In genomic region chr10:13271716-13272115, GRCm38 (mm10) we compare ENCODE assay signal across 20 mouse cellular contexts.
DNase-seq lines count a peak whose midpoint lies in the region; ATAC-seq and TF ChIP-seq lines count a peak whose summit lies in the region.
"Had no signal": no experiment of that assay in that cellular context is flagged by ENCODE, and none has a peak within 500 bp of the region (broad histone marks: within the 10 kb centered on the region; RNA-seq: fewer than 3 reads in every experiment).

No protein-coding gene starts in this region.

- peaks cover 44% of the 10 kb centered on the region for H3K4me1 ChIP-seq in heart, embryonic 13.5 days
- peaks cover 3% of the 10 kb centered on the region; the same call in 1 of the 2 replicates for H3K4me1 ChIP-seq in lung, postnatal 0 days (ENCODE audit: insufficient read depth, low read depth, low read length)
- 0 out of 2 replicates have a peak, but pooled peaks cover 2% of the 10 kb centered on the region for H3K4me1 ChIP-seq in limb, embryonic 13.5 days
- H3K4me1 ChIP-seq: forebrain, embryonic 12.5 days; hindbrain, embryonic 15.5 days had no signal

- no peak for DNase-seq in heart, postnatal 25 days (ENCODE audit: low spot score)
- DNase-seq in lung, postnatal 0 days (ENCODE audit: low spot score) = peak; percentile 53
- no peak for DNase-seq in lung, postnatal 14 days
- DNase-seq in lung, postnatal 36 days = peak; percentile 59
- DNase-seq in layer of hippocampus, adult 11-12 months (ENCODE audit: low spot score) = no peak
- DNase-seq: adrenal gland, adult 2 months; adrenal gland, postnatal 25 days; cerebellum, adult 2 months; cerebellum, postnatal 10 days; gastrocnemius, postnatal 14 days; heart, postnatal 14 days had no signal

- ATAC-seq in heart, embryonic 13.5 days (ENCODE audit: extremely low read depth, insufficient number of reproducible peaks, low FRiP score, low TSS enrichment) = no peak
- ATAC-seq in lung, postnatal 0 days = peak; percentile 70
- no peak for ATAC-seq in limb, embryonic 13.5 days (ENCODE audit: low FRiP score, low read depth)
- ATAC-seq: activated CD4-positive, CD25-positive, alpha-beta regulatory T cell, adult 4 months; forebrain, embryonic 16.5 days; Patski had no signal

- intact Hi-C loops in heart, postnatal 25 days (cut with DNase I) = loop anchor here (10.0 kb wide), 1 partner anchor 143 kb away; no protein-coding TSS in a partner anchor

- no peak overlapping the region for H3K4me3 ChIP-seq in heart, embryonic 13.5 days
- H3K4me3 ChIP-seq in lung, postnatal 0 days (ENCODE audit: low read depth, low read length) = no peak overlapping the region
- no peak overlapping the region for H3K4me3 ChIP-seq in limb, embryonic 13.5 days
- H3K4me3 ChIP-seq: forebrain, embryonic 12.5 days; heart, embryonic 12.5 days; hindbrain, embryonic 15.5 days had no signal

- no peaks in the 10 kb centered on the region for H3K27me3 ChIP-seq in heart, embryonic 13.5 days (replicated peaks)
- no peaks in the 10 kb centered on the region for H3K27me3 ChIP-seq in lung, postnatal 0 days (replicated peaks; ENCODE audit: insufficient read depth, low read length)
- H3K27me3 ChIP-seq in limb, embryonic 13.5 days = no peaks in the 10 kb centered on the region
- H3K27me3 ChIP-seq: CH12.LX; forebrain, embryonic 12.5 days; heart, embryonic 12.5 days; hindbrain, embryonic 15.5 days; Patski had no signal

- no peak for TF ChIP-seq CTCF in lung, postnatal 0 days (IDR thresholded peaks at IDR 0.05)

- WGBS in heart, embryonic 13.5 days = 83% methylated on average over 8 of the region's 8 CpGs
- 62% methylated on average over 8 of the region's 8 CpGs for WGBS in lung, postnatal 0 days
- WGBS in limb, embryonic 13.5 days = 86% methylated on average over 8 of the region's 8 CpGs

- no peaks in the 10 kb centered on the region for H3K9me3 ChIP-seq in heart, embryonic 13.5 days
- no peaks in the 10 kb centered on the region for H3K9me3 ChIP-seq in lung, postnatal 0 days (ENCODE audit: low read length)
- no peaks in the 10 kb centered on the region for H3K9me3 ChIP-seq in limb, embryonic 13.5 days
- H3K9me3 ChIP-seq: forebrain, embryonic 12.5 days; heart, embryonic 12.5 days; hindbrain, embryonic 15.5 days had no signal

- no peak overlapping the region for H3K9ac ChIP-seq in heart, embryonic 13.5 days
- no peak overlapping the region for H3K9ac ChIP-seq in lung, postnatal 0 days (replicated peaks; ENCODE audit: low read depth)
- H3K9ac ChIP-seq in limb, embryonic 13.5 days = no peak overlapping the region
- H3K9ac ChIP-seq: forebrain, embryonic 12.5 days; heart, embryonic 12.5 days; hindbrain, embryonic 15.5 days had no signal

- H3K4me2 ChIP-seq in heart, embryonic 13.5 days = no peak overlapping the region
- H3K4me2 ChIP-seq in lung, postnatal 0 days (replicated peaks; ENCODE audit: low read depth, low read length) = no peak overlapping the region
- H3K4me2 ChIP-seq in limb, embryonic 13.5 days (replicated peaks) = no peak overlapping the region
- H3K4me2 ChIP-seq: forebrain, embryonic 12.5 days; heart, embryonic 12.5 days; hindbrain, embryonic 15.5 days had no signal

- TF ChIP-seq EP300 in lung, postnatal 0 days (IDR thresholded peaks at IDR 0.05) = no peak; the same call in 1 of the 2 replicates

- 0 out of 2 replicates have a peak overlapping the region, but pooled peaks have one; percentile 8 for H3K27ac ChIP-seq in heart, embryonic 13.5 days (replicated peaks)
- 0 out of 2 replicates have a peak overlapping the region, but pooled peaks have one; percentile 43 for H3K27ac ChIP-seq in lung, postnatal 0 days (ENCODE audit: low read length)
- peak overlapping the region; percentile 86 for H3K27ac ChIP-seq in limb, embryonic 13.5 days
- H3K27ac ChIP-seq: forebrain, embryonic 12.5 days; hindbrain, embryonic 15.5 days had no signal

- peaks cover 43% of the 10 kb centered on the region for H3K36me3 ChIP-seq in heart, embryonic 13.5 days
- no peaks in the 10 kb centered on the region for H3K36me3 ChIP-seq in lung, postnatal 0 days (ENCODE audit: insufficient read depth, low read length)
- 0 out of 2 replicates have a peak, but pooled peaks cover 5% of the 10 kb centered on the region for H3K36me3 ChIP-seq in limb, embryonic 13.5 days
- H3K36me3 ChIP-seq: forebrain, embryonic 12.5 days; hindbrain, embryonic 15.5 days had no signal

Comparison
In these comparisons a context has a peak if more than half of its experiments do, and no peak if none do; other contexts are left out.
1. DNase-seq: peak in lung, postnatal 0 days (single experiment) and lung, postnatal 36 days (single experiment); none in heart, postnatal 25 days (single experiment), lung, postnatal 14 days (single experiment) and layer of hippocampus, adult 11-12 months (single experiment).
2. H3K27ac ChIP-seq: peak in every context shown above with its lines; median percentile 86 in limb, embryonic 13.5 days; 43 in lung, postnatal 0 days; 8 in heart, embryonic 13.5 days.